Mouse (Mus musculus): ENCODE measurements at regions not wholly inside any gene's neighbourhood (a gene's known extent, or its start where the extent isn't known, plus 50 kb on each side); places are given as distances from the start of the nearest gene placed in this dataset.
A peak's percentile ranks its signal among the peaks of the same experiment; 100 is the strongest.

- H3K27ac ChIP-seq (ENCODE audit: insufficient read depth, low read length): no peak overlapping the region
- H3K4me3 ChIP-seq (replicated peaks; ENCODE audit: insufficient read depth, low read depth, low read length): no peak overlapping the region
- no peaks in the 10 kb centered on the region for H3K4me1 ChIP-seq (ENCODE audit: control insufficient read depth, insufficient read depth, low read length)
- TF ChIP-seq POLR2A (IDR thresholded peaks at IDR 0.05; ENCODE audit: borderline replicate concordance, insufficient read depth, low read length) (no peak), CTCF (IDR thresholded peaks at IDR 0.05; ENCODE audit: borderline replicate concordance, insufficient read depth, low read depth, low read length) (no peak)
- no peaks in the 10 kb centered on the region for H3K27me3 ChIP-seq (ENCODE audit: control insufficient read depth, insufficient read depth, low read length)
- 10% methylated on average over 5 of the region's 5 CpGs for WGBS
- DNase-seq: peak in 1 of 2 experiments; percentile 20
These were observed 487.1 kb upstream of the Cdh11 start for GRCm38 (mm10) chr8:103272305-103273079.

- WGBS: 96% methylated on average over 2 of the region's 2 CpGs
- TF ChIP-seq POLR2A (IDR thresholded peaks at IDR 0.05; ENCODE audit: borderline replicate concordance, insufficient read depth, low read length) (no peak), CTCF (IDR thresholded peaks at IDR 0.05; ENCODE audit: borderline replicate concordance, insufficient read depth, low read depth, low read length) (no peak)
- H3K4me3 ChIP-seq (replicated peaks; ENCODE audit: insufficient read depth, low read depth, low read length): no peak overlapping the region
- H3K27me3 ChIP-seq (ENCODE audit: control insufficient read depth, insufficient read depth, low read length): no peaks in the 10 kb centered on the region
- no peak for DNase-seq
- no peak overlapping the region for H3K27ac ChIP-seq (ENCODE audit: insufficient read depth, low read length)
- H3K4me1 ChIP-seq (ENCODE audit: control insufficient read depth, insufficient read depth, low read length): no peaks in the 10 kb centered on the region
These were observed 488.0 kb upstream of the Cdh11 start for GRCm38 (mm10) chr8:103273476-103273875.

- no peaks in the 10 kb centered on the region for H3K4me1 ChIP-seq (ENCODE audit: control insufficient read depth, insufficient read depth, low read length)
- no peaks in the 10 kb centered on the region for H3K27me3 ChIP-seq (ENCODE audit: control insufficient read depth, insufficient read depth, low read length)
- no peak for DNase-seq
- no peak overlapping the region for H3K27ac ChIP-seq (ENCODE audit: insufficient read depth, low read length)
- TF ChIP-seq CTCF (IDR thresholded peaks at IDR 0.05; ENCODE audit: borderline replicate concordance, insufficient read depth, low read depth, low read length) (no peak), POLR2A (IDR thresholded peaks at IDR 0.05; ENCODE audit: borderline replicate concordance, insufficient read depth, low read length) (no peak)
- 58% methylated on average over 1 of the region's 1 CpGs for WGBS
- H3K4me3 ChIP-seq (replicated peaks; ENCODE audit: insufficient read depth, low read depth, low read length): no peak overlapping the region
These were observed 496.4 kb upstream of the Cdh11 start for GRCm38 (mm10) chr8:103281801-103282200.

GRCm38 (mm10) chr8:103288561-103288974 is 503.1 kb upstream of the Cdh11 start:
- no peak for DNase-seq
- 23% methylated on average over 12 of the region's 12 CpGs for WGBS
- Histone ChIP-seq H3K27me3 (ENCODE audit: control insufficient read depth, insufficient read depth, low read length) (no peaks in the 10 kb centered on the region), H3K27ac (ENCODE audit: insufficient read depth, low read length) (no peak overlapping the region), H3K4me3 (replicated peaks; ENCODE audit: insufficient read depth, low read depth, low read length) (no peak overlapping the region), H3K4me1 (ENCODE audit: control insufficient read depth, insufficient read depth, low read length) (no peaks in the 10 kb centered on the region)
- TF ChIP-seq CTCF (IDR thresholded peaks at IDR 0.05; ENCODE audit: borderline replicate concordance, insufficient read depth, low read depth, low read length): no peak
- TF ChIP-seq POLR2A (IDR thresholded peaks at IDR 0.05; ENCODE audit: borderline replicate concordance, insufficient read depth, low read length): no peak

- Histone ChIP-seq H3K27ac (ENCODE audit: insufficient read depth, low read length) (no peak overlapping the region), H3K4me1 (ENCODE audit: control insufficient read depth, insufficient read depth, low read length) (no peaks in the 10 kb centered on the region), H3K4me3 (replicated peaks; ENCODE audit: insufficient read depth, low read depth, low read length) (no peak overlapping the region), H3K27me3 (ENCODE audit: control insufficient read depth, insufficient read depth, low read length) (no peaks in the 10 kb centered on the region)
- DNase-seq: no peak
- WGBS: 61% methylated on average over 2 of the region's 2 CpGs
- TF ChIP-seq POLR2A (IDR thresholded peaks at IDR 0.05; ENCODE audit: borderline replicate concordance, insufficient read depth, low read length) (no peak), CTCF (IDR thresholded peaks at IDR 0.05; ENCODE audit: borderline replicate concordance, insufficient read depth, low read depth, low read length) (no peak)
These were observed 507.5 kb upstream of the Cdh11 start for GRCm38 (mm10) chr8:103292896-103293295.

GRCm38 (mm10) chr8:103306476-103307183 is 521.2 kb upstream of the Cdh11 start:
- whole genome bisulfite sequencing: 76% methylated on average over 1 of the region's 1 CpGs
- no peak overlapping the region for H3K27ac ChIP-seq (ENCODE audit: insufficient read depth, low read length)
- no peaks in the 10 kb centered on the region for H3K4me1 ChIP-seq (ENCODE audit: control insufficient read depth, insufficient read depth, low read length)
- H3K4me3 ChIP-seq (replicated peaks; ENCODE audit: insufficient read depth, low read depth, low read length): no peak overlapping the region
- no peaks in the 10 kb centered on the region for H3K27me3 ChIP-seq (ENCODE audit: control insufficient read depth, insufficient read depth, low read length)
- DNase-seq: no peak
- no peak for TF ChIP-seq POLR2A (IDR thresholded peaks at IDR 0.05; ENCODE audit: borderline replicate concordance, insufficient read depth, low read length)
- TF ChIP-seq CTCF (IDR thresholded peaks at IDR 0.05; ENCODE audit: borderline replicate concordance, insufficient read depth, low read depth, low read length): no peak

- no peak overlapping the region for H3K4me3 ChIP-seq (replicated peaks; ENCODE audit: insufficient read depth, low read depth, low read length)
- no peaks in the 10 kb centered on the region for H3K27me3 ChIP-seq (ENCODE audit: control insufficient read depth, insufficient read depth, low read length)
- no peak for DNase-seq
- TF ChIP-seq POLR2A (IDR thresholded peaks at IDR 0.05; ENCODE audit: borderline replicate concordance, insufficient read depth, low read length): no peak
- no peak for TF ChIP-seq CTCF (IDR thresholded peaks at IDR 0.05; ENCODE audit: borderline replicate concordance, insufficient read depth, low read depth, low read length)
- H3K27ac ChIP-seq (ENCODE audit: insufficient read depth, low read length): no peak overlapping the region
- no peaks in the 10 kb centered on the region for H3K4me1 ChIP-seq (ENCODE audit: control insufficient read depth, insufficient read depth, low read length)
- WGBS: 88% methylated on average over 1 of the region's 1 CpGs
These were observed 528.1 kb upstream of the Cdh11 start for GRCm38 (mm10) chr8:103313576-103313975.
